8 mouse cellular contexts compared by ENCODE assay signal in the genomic region with DNA sequence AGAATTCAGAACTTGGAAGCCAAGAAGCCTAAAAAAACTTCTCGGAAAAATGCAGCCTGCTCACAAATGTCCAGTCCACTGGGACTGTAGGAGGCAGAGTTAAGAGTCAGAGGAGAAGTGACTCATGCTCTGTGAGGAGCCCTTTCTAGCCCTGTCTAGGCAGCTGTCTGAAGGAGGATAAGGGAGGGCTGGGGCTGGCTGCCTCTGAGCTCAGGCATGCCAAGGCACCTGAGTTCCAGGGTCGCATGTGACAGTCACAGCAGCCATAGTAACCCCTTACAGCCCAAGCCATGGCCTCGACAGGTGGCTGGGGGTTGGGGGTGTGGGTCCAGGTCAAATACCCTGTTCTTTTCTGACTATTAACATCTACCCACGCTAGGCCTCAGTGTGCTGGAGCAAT. TPM values are rescaled to one million over a fixed set of nuclear protein-coding genes. Genes with fewer than 3 reads are reported as not detected.
DNase-seq lines count a peak whose midpoint lies in the region; ATAC-seq and TF ChIP-seq lines count a peak whose summit lies in the region.

No protein-coding gene starts in this region.

- no peak overlapping the region for H3K4me2 ChIP-seq in kidney, postnatal 0 days (ENCODE audit: low read length)
- H3K4me2 ChIP-seq in kidney, embryonic 16.5 days (replicated peaks; ENCODE audit: low read depth, low read length) = no peak overlapping the region
- H3K4me2 ChIP-seq in forebrain, embryonic 11.5 days (ENCODE audit: low read depth, low read length, severe bottlenecking) = no peak overlapping the region
- H3K4me2 ChIP-seq in midbrain, embryonic 13.5 days (replicated peaks) = no peak overlapping the region

- H3K36me3 ChIP-seq in kidney, postnatal 0 days (ENCODE audit: insufficient read depth, low read length) = peaks cover 32% of the 10 kb centered on the region; the same call in 1 of the 2 replicates
- peaks cover 42% of the 10 kb centered on the region for H3K36me3 ChIP-seq in kidney, embryonic 16.5 days (ENCODE audit: insufficient read depth, low read length)
- peaks cover 8% of the 10 kb centered on the region for H3K36me3 ChIP-seq in C2C12 (ENCODE audit: control insufficient read depth, insufficient read depth)
- H3K36me3 ChIP-seq in forebrain, embryonic 11.5 days (ENCODE audit: control insufficient read depth, insufficient read depth, low read length) = no peaks in the 10 kb centered on the region; the same call in 1 of the 2 replicates
- H3K36me3 ChIP-seq in midbrain, embryonic 13.5 days = peaks cover 7% of the 10 kb centered on the region; the same call in 1 of the 2 replicates

- no peak for TF ChIP-seq CTCF in kidney, postnatal 0 days (IDR thresholded peaks at IDR 0.05; ENCODE audit: low read depth)
- TF ChIP-seq CTCF in C2C12 (IDR thresholded peaks at IDR 0.05; ENCODE audit: control insufficient read depth, insufficient read depth, insufficient read length) = no peak
- TF ChIP-seq CTCF in embryonic fibroblast, embryonic 13.5 days (IDR thresholded peaks at IDR 0.05; ENCODE audit: borderline replicate concordance, insufficient read depth, low read length) = no peak

- H3K27me3 ChIP-seq in kidney, postnatal 0 days (ENCODE audit: insufficient read depth, low read length) = no peaks in the 10 kb centered on the region
- H3K27me3 ChIP-seq in kidney, embryonic 16.5 days (ENCODE audit: insufficient read depth, low read length) = no peaks in the 10 kb centered on the region
- H3K27me3 ChIP-seq in C2C12 (ENCODE audit: control insufficient read depth, insufficient read depth, insufficient read length) = no peaks in the 10 kb centered on the region
- H3K27me3 ChIP-seq in forebrain, embryonic 11.5 days (ENCODE audit: control insufficient read depth, insufficient read depth, low read length) = no peaks in the 10 kb centered on the region
- no peaks in the 10 kb centered on the region for H3K27me3 ChIP-seq in midbrain, embryonic 13.5 days

- H3K9me3 ChIP-seq in kidney, postnatal 0 days (replicated peaks; ENCODE audit: low read length) = no peaks in the 10 kb centered on the region
- no peaks in the 10 kb centered on the region for H3K9me3 ChIP-seq in kidney, embryonic 16.5 days (ENCODE audit: low read length)
- no peaks in the 10 kb centered on the region for H3K9me3 ChIP-seq in forebrain, embryonic 11.5 days (ENCODE audit: control insufficient read depth, low read length)
- H3K9me3 ChIP-seq in midbrain, embryonic 13.5 days = no peaks in the 10 kb centered on the region

- H3K79me3 ChIP-seq in C2C12 (ENCODE audit: low read depth) = no peaks in the 10 kb centered on the region

- WGBS in kidney, postnatal 0 days = 59% methylated on average over 4 of the region's 4 CpGs
- 66% methylated on average over 4 of the region's 4 CpGs for WGBS in kidney, embryonic 16.5 days
- 79% methylated on average over 4 of the region's 4 CpGs for WGBS in forebrain, embryonic 11.5 days
- WGBS in midbrain, embryonic 13.5 days = 77% methylated on average over 4 of the region's 4 CpGs

- no peak for TF ChIP-seq POLR2A in embryonic fibroblast, embryonic 13.5 days (IDR thresholded peaks at IDR 0.05; ENCODE audit: low read depth, low read length)

- H3K9ac ChIP-seq in kidney, postnatal 0 days (ENCODE audit: low read depth, low read length) = no peak overlapping the region
- H3K9ac ChIP-seq in kidney, embryonic 16.5 days (replicated peaks; ENCODE audit: low read length) = no peak overlapping the region
- H3K9ac ChIP-seq in forebrain, embryonic 11.5 days (ENCODE audit: low read length) = no peak overlapping the region
- H3K9ac ChIP-seq in midbrain, embryonic 13.5 days (replicated peaks) = no peak overlapping the region

- H3K4me3 ChIP-seq in kidney, postnatal 0 days (replicated peaks; ENCODE audit: low read depth, low read length) = no peak overlapping the region
- no peak overlapping the region for H3K4me3 ChIP-seq in kidney, embryonic 16.5 days (ENCODE audit: low read length)
- no peak overlapping the region for H3K4me3 ChIP-seq in C2C12 (ENCODE audit: insufficient read depth, poor library complexity, severe bottlenecking)
- no peak overlapping the region for H3K4me3 ChIP-seq in embryonic fibroblast, embryonic 13.5 days (ENCODE audit: insufficient read depth, low read length)
- no peak overlapping the region for H3K4me3 ChIP-seq in forebrain, embryonic 11.5 days (ENCODE audit: low read depth, low read length)
- no peak overlapping the region for H3K4me3 ChIP-seq in midbrain, embryonic 13.5 days (replicated peaks)

- H3K27ac ChIP-seq in kidney, postnatal 0 days = no peak overlapping the region
- no peak overlapping the region for H3K27ac ChIP-seq in kidney, embryonic 16.5 days (ENCODE audit: low read length)
- peak overlapping the region; percentile 98 for H3K27ac ChIP-seq in embryonic fibroblast, embryonic 13.5 days (ENCODE audit: insufficient read depth, low read length)
- no peak overlapping the region for H3K27ac ChIP-seq in forebrain, embryonic 11.5 days (ENCODE audit: low read depth, low read length)
- no peak overlapping the region for H3K27ac ChIP-seq in midbrain, embryonic 13.5 days

- DNase-seq in kidney, postnatal 0 days (ENCODE audit: low spot score) = peak; percentile 14
- peak; percentile 62 for DNase-seq in heart, postnatal 4 days
- no peak for DNase-seq in forebrain, embryonic 11.5 days (ENCODE audit: low spot score)
- no peak for DNase-seq in right cerebral cortex, adult 2 months (ENCODE audit: low spot score in 2 of 2)

- H3ac ChIP-seq in C2C12 (ENCODE audit: control insufficient read depth, insufficient read length, low read depth) = no peak overlapping the region

- H3K4me1 ChIP-seq in kidney, postnatal 0 days (replicated peaks; ENCODE audit: insufficient read depth, low read length) = no peaks in the 10 kb centered on the region
- H3K4me1 ChIP-seq in kidney, embryonic 16.5 days (ENCODE audit: insufficient read depth, low read length) = peaks cover 4% of the 10 kb centered on the region; the same call in 1 of the 2 replicates
- H3K4me1 ChIP-seq in embryonic fibroblast, embryonic 13.5 days (ENCODE audit: control insufficient read depth, insufficient read depth, low read length) = peaks cover 16% of the 10 kb centered on the region
- H3K4me1 ChIP-seq in forebrain, embryonic 11.5 days (replicated peaks; ENCODE audit: control insufficient read depth, insufficient read depth, low read length) = no peaks in the 10 kb centered on the region
- no peaks in the 10 kb centered on the region for H3K4me1 ChIP-seq in midbrain, embryonic 13.5 days (replicated peaks)

- H3K79me2 ChIP-seq in C2C12 (ENCODE audit: control insufficient read depth, insufficient read depth) = no peaks in the 10 kb centered on the region

- ATAC-seq in kidney, postnatal 0 days (replicated peaks; ENCODE audit: low FRiP score, low read depth) = no peak; the same call in 1 of the 2 replicates
- ATAC-seq in kidney, embryonic 16.5 days (ENCODE audit: low FRiP score, low TSS enrichment) = no peak
- no peak for ATAC-seq in forebrain, embryonic 11.5 days (replicated peaks; ENCODE audit: low FRiP score)
- no peak for ATAC-seq in midbrain, embryonic 13.5 days

TF ChIP-seq in C2C12, 6 proteins besides CTCF, POLR2A, EP300 and RAD21:
- TF ChIP-seq CEBPB (IDR thresholded peaks at IDR 0.05; ENCODE audit: low read depth) = no peak
- TF ChIP-seq MYOD1 (IDR thresholded peaks at IDR 0.05; ENCODE audit: control insufficient read depth, insufficient read length, low read depth) = peak; percentile 60

RNA-seq across cellular contexts. Expression of gene Efhc1, which starts 57.5 kb away (rescaled TPM):
- polyA plus RNA-seq in kidney, postnatal 0 days (2015; fragmentation: Nextera tagmentation; extraction: Ambion mirVana) = 2.0 and 2.7 TPM in 2 replicates
- polyA plus RNA-seq in kidney, embryonic 16.5 days (2015; fragmentation: Nextera tagmentation; extraction: Ambion mirVana) = 2.5 and 2.6 TPM in 2 replicates
- polyA plus RNA-seq in C2C12 (2012; fragmentation: generic; extraction: Trizol) = 0.09 TPM
- polyA plus RNA-seq in embryonic fibroblast, embryonic 13.5 days (2011; ENCODE audit: insufficient read length, low read depth, missing spikeins) = 4.6 and 6.5 TPM in 2 replicates
- total RNA-seq in heart, postnatal 4 days (2021) = 1 to 10 TPM in 1 of 2 experiments, under 1 TPM in 1; 0.60 to 1.0 TPM
- 2.1 and 2.9 TPM in 2 replicates for polyA plus RNA-seq in forebrain, embryonic 11.5 days (2014; fragmentation: Nextera tagmentation; extraction: Ambion mirVana)
- polyA plus RNA-seq in midbrain, embryonic 13.5 days (2015; fragmentation: Nextera tagmentation; extraction: Ambion mirVana) = 1.5 TPM in 2 replicates

Comparison
In these comparisons a context has a peak if more than half of its experiments do, and no peak if none do; other contexts are left out.
1. DNase-seq: peak in kidney, postnatal 0 days (single experiment) and heart, postnatal 4 days (single experiment); none in forebrain, embryonic 11.5 days (single experiment) and right cerebral cortex, adult 2 months (0 of 2).